Mouse (Mus musculus): ENCODE measurements at regions not wholly inside any gene's neighbourhood (a gene's known extent, or its start where the extent isn't known, plus 50 kb on each side); places are given as distances from the start of the nearest gene placed in this dataset.

GRCm38 (mm10) chr13:94646326-94646725, 142.4 kb upstream of the Tbca start:
- WGBS, result 80% methylated on average over 2 of the region's 2 CpGs
- no peak for ATAC-seq (replicated peaks; ENCODE audit: low FRiP score, low read depth)
- Histone ChIP-seq H3K4me2 (ENCODE audit: low read length) (no peak overlapping the region), H3K9ac (ENCODE audit: low read depth, low read length) (no peak overlapping the region), H3K27me3 (ENCODE audit: insufficient read depth, low read length) (0 out of 2 replicates have a peak, but pooled peaks cover 4% of the 10 kb centered on the region), H3K4me3 (replicated peaks; ENCODE audit: low read depth, low read length) (no peak overlapping the region), H3K27ac (no peak overlapping the region), H3K9me3 (replicated peaks; ENCODE audit: low read length) (no peaks in the 10 kb centered on the region), H3K4me1 (replicated peaks; ENCODE audit: insufficient read depth, low read length) (no peaks in the 10 kb centered on the region), H3K36me3 (ENCODE audit: insufficient read depth, low read length) (no peaks in the 10 kb centered on the region)
- no peak for TF ChIP-seq CTCF (IDR thresholded peaks at IDR 0.05; ENCODE audit: low read depth)
- DNase-seq (ENCODE audit: low spot score), result no peak

DNA sequence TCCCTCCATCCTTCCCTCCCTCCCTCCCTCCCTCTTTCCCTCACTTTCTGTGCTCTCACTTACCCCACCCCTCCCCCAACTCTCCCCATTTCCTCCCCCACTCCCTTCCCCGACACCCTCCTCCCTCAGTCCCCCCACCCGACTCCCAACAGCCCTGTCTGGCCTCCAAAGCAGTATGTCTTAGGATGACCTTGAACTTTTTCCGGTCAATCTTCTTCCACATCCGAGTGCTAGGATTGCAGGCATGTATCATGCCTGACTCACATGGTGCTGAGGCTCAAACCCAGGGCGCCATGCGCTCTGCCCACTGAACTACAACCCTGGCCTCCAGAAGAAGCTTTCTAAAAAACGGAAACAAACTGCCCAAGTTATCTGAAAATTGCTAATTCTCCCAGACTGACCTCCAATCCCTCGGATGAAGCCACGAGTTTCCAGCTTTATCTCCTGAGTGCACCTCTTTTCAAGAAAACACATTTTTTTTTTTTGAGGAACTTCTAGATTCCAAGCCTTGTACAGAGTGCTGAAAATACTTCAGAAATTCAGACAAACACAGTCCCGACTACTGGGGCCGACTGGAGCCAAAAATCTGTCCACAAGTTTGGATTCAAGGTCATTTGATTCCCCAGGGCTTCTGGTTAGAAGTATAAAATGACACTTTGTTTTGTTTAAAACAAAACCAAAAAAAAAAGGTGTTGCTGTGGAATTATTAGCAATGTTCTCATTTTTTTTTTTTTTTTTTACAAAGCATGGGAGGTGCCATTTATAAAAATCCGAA, 141.7 kb upstream of the Tbca start:
- Histone ChIP-seq H3K27ac (no peak overlapping the region), H3K9ac (ENCODE audit: low read depth, low read length) (no peak overlapping the region), H3K9me3 (replicated peaks; ENCODE audit: low read length) (no peaks in the 10 kb centered on the region), H3K4me3 (replicated peaks; ENCODE audit: low read depth, low read length) (no peak overlapping the region), H3K4me1 (replicated peaks; ENCODE audit: insufficient read depth, low read length) (no peaks in the 10 kb centered on the region), H3K27me3 (ENCODE audit: insufficient read depth, low read length) (0 out of 2 replicates have a peak, but pooled peaks cover 4% of the 10 kb centered on the region), H3K4me2 (ENCODE audit: low read length) (no peak overlapping the region), H3K36me3 (ENCODE audit: insufficient read depth, low read length) (no peaks in the 10 kb centered on the region)
- TF ChIP-seq CTCF (IDR thresholded peaks at IDR 0.05; ENCODE audit: low read depth), result no peak
- DNase-seq (ENCODE audit: low spot score), result no peak
- no peak for ATAC-seq (replicated peaks; ENCODE audit: low FRiP score, low read depth)
- WGBS, result 45% methylated on average over 12 of the region's 12 CpGs

GRCm38 (mm10) chr13:94647566-94647965, 141.1 kb upstream of the Tbca start:
- ATAC-seq (replicated peaks; ENCODE audit: low FRiP score, low read depth), result no peak
- H3K36me3 ChIP-seq (ENCODE audit: insufficient read depth, low read length), result no peaks in the 10 kb centered on the region
- DNase-seq (ENCODE audit: low spot score), result no peak
- 0 out of 2 replicates have a peak, but pooled peaks cover 4% of the 10 kb centered on the region for H3K27me3 ChIP-seq (ENCODE audit: insufficient read depth, low read length)
- no peaks in the 10 kb centered on the region for H3K9me3 ChIP-seq (replicated peaks; ENCODE audit: low read length)
- no peak overlapping the region for H3K27ac ChIP-seq
- TF ChIP-seq CTCF (IDR thresholded peaks at IDR 0.05; ENCODE audit: low read depth), result no peak
- H3K9ac ChIP-seq (ENCODE audit: low read depth, low read length), result no peak overlapping the region
- H3K4me3 ChIP-seq (replicated peaks; ENCODE audit: low read depth, low read length), result no peak overlapping the region
- no peaks in the 10 kb centered on the region for H3K4me1 ChIP-seq (replicated peaks; ENCODE audit: insufficient read depth, low read length)
- H3K4me2 ChIP-seq (ENCODE audit: low read length), result no peak overlapping the region
- WGBS, result 55% methylated on average over 5 of the region's 5 CpGs

GRCm38 (mm10) chr13:94650951-94651350, 137.8 kb upstream of the Tbca start:
- Histone ChIP-seq H3K36me3 (ENCODE audit: insufficient read depth, low read length) (no peaks in the 10 kb centered on the region), H3K27me3 (ENCODE audit: insufficient read depth, low read length) (0 out of 2 replicates have a peak, but pooled peaks cover 4% of the 10 kb centered on the region), H3K9me3 (replicated peaks; ENCODE audit: low read length) (no peaks in the 10 kb centered on the region), H3K4me2 (ENCODE audit: low read length) (no peak overlapping the region), H3K9ac (ENCODE audit: low read depth, low read length) (no peak overlapping the region), H3K4me1 (replicated peaks; ENCODE audit: insufficient read depth, low read length) (no peaks in the 10 kb centered on the region), H3K27ac (no peak overlapping the region), H3K4me3 (replicated peaks; ENCODE audit: low read depth, low read length) (no peak overlapping the region)
- no peak for ATAC-seq (replicated peaks; ENCODE audit: low FRiP score, low read depth)
- WGBS, result 87% methylated on average over 7 of the region's 7 CpGs
- TF ChIP-seq CTCF (IDR thresholded peaks at IDR 0.05; ENCODE audit: low read depth), result no peak
- DNase-seq (ENCODE audit: low spot score), result no peak

DNA sequence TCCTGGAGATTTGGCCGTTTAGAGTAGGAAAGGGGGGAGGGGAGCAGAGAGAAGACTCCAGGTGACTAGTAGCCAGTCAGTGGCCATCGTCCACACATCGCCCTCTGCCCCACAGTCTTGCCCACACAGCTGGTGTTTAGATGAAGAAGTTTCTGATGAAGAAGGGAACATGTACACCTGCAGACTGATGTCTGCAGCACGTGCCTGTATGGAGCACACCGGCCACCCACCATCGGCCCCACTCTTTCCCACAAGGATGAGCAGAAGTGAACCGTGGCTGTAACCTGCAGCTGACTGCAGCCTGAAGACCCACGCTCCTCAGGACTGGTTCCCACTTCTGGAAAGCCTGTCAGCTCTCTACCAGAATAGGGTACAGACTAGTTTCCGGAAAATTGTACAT, 121.1 kb upstream of the Tbca start:
- Histone ChIP-seq H3K27ac (no peak overlapping the region), H3K9me3 (replicated peaks; ENCODE audit: low read length) (no peaks in the 10 kb centered on the region), H3K4me1 (replicated peaks; ENCODE audit: insufficient read depth, low read length) (no peaks in the 10 kb centered on the region), H3K9ac (ENCODE audit: low read depth, low read length) (no peak overlapping the region), H3K36me3 (ENCODE audit: insufficient read depth, low read length) (no peaks in the 10 kb centered on the region), H3K27me3 (ENCODE audit: insufficient read depth, low read length) (no peaks in the 10 kb centered on the region), H3K4me3 (replicated peaks; ENCODE audit: low read depth, low read length) (no peak overlapping the region), H3K4me2 (ENCODE audit: low read length) (no peak overlapping the region)
- ATAC-seq (replicated peaks; ENCODE audit: low FRiP score, low read depth) (no peak), DNase-seq (ENCODE audit: low spot score) (no peak)
- no peak for TF ChIP-seq CTCF (IDR thresholded peaks at IDR 0.05; ENCODE audit: low read depth)
- 82% methylated on average over 9 of the region's 9 CpGs for WGBS

- Histone ChIP-seq H3K36me3 (ENCODE audit: insufficient read depth, low read length) (no peaks in the 10 kb centered on the region), H3K4me1 (replicated peaks; ENCODE audit: insufficient read depth, low read length) (no peaks in the 10 kb centered on the region), H3K27ac (no peak overlapping the region), H3K4me2 (ENCODE audit: low read length) (no peak overlapping the region), H3K9ac (ENCODE audit: low read depth, low read length) (no peak overlapping the region), H3K27me3 (ENCODE audit: insufficient read depth, low read length) (no peaks in the 10 kb centered on the region), H3K4me3 (replicated peaks; ENCODE audit: low read depth, low read length) (no peak overlapping the region), H3K9me3 (replicated peaks; ENCODE audit: low read length) (no peaks in the 10 kb centered on the region)
- DNase-seq (ENCODE audit: low spot score), result no peak
- no peak for ATAC-seq (replicated peaks; ENCODE audit: low FRiP score, low read depth)
- 75% methylated on average over 5 of the region's 5 CpGs for WGBS
- no peak for TF ChIP-seq CTCF (IDR thresholded peaks at IDR 0.05; ENCODE audit: low read depth)
Observed at GRCm38 (mm10) chr13:94668276-94668675, 120.4 kb upstream of the Tbca start.

Measured in kidney, postnatal 0 days (tissue).